Mouse (Mus musculus) lung, embryonic 14.5 days (tissue): ENCODE measurements around the gene Trim66. TPM values are rescaled to one million over a fixed set of nuclear protein-coding genes. Genes with fewer than 3 reads are reported as not detected.
A peak's percentile ranks its signal among the peaks of the same experiment; 100 is the strongest.

ENCODE experiments used
- ATAC-seq: fragments of 200-750 bp; cut with Nextera tagmentation; 2 replicates; pipeline ENCODE4 v1.8.0; 2017; ENCODE audit warnings: mild to moderate bottlenecking, moderate TSS enrichment, moderate library complexity; ENCODE audit not compliant: insufficient read depth
- DNase-seq: peaks from one replicate; pipeline ENCODE4 v3.0.0-alpha.2; 2015
- H3K27ac ChIP-seq: fragments of 300-500 bp; sonication (generic); 2 replicates; pipeline ENCODE4 v1.5.1; 2014; ENCODE audit warnings: low read depth, mild to moderate bottlenecking, moderate library complexity
- H3K27me3 ChIP-seq: fragments of 300-500 bp; sonication (generic); 2 replicates; pipeline ENCODE4 v1.6.1; 2014; ENCODE audit warnings: low read length, control low read depth; ENCODE audit not compliant: insufficient read depth
- H3K36me3 ChIP-seq: fragments of 300-500 bp; sonication (generic); 2 replicates; pipeline ENCODE4 v1.6.1; 2014; ENCODE audit warnings: control low read depth; ENCODE audit not compliant: insufficient read depth
- H3K4me1 ChIP-seq: fragments of 300-500 bp; sonication (generic); 2 replicates; pipeline ENCODE4 v1.6.1; 2014; ENCODE audit warnings: antibody characterized with exemption, control low read depth; ENCODE audit not compliant: insufficient read depth
- H3K4me2 ChIP-seq: fragments of 300-500 bp; sonication (generic); 2 replicates; pipeline ENCODE4 v1.6.1; 2014; ENCODE audit warnings: mild to moderate bottlenecking
- H3K4me3 ChIP-seq: fragments of 300-500 bp; sonication (generic); 2 replicates; pipeline ENCODE4 v1.5.1; 2014; ENCODE audit warnings: low read depth, low read length
- H3K9ac ChIP-seq: fragments of 300-500 bp; sonication (generic); 2 replicates; pipeline ENCODE4 v1.6.1; 2014
- H3K9me3 ChIP-seq: fragments of 300-500 bp; sonication (generic); 2 replicates; pipeline ENCODE4 v1.6.1; 2016; ENCODE audit warnings: low read depth, low read length, control low read depth
- CTCF ChIP-seq: IDR thresholded peaks from 2 replicates; pipeline ENCODE4 v1.5.1; 2016; ENCODE audit warnings: antibody characterized with exemption, low read depth
- WGBS: fragments of 180-500 bp; shearing (Covaris S2); extraction: QIAGEN DNeasy Blood & Tissue Kit; methylation state at CpG from one replicate; pipeline ENCODE4 v1.1.7; 2014; 5-methylcytosine and 5-hydroxymethylcytosine counted together
- polyA plus RNA-seq: library from polyadenylated mRNA; unstranded; fragments of >200 nt; fragmentation: Nextera tagmentation; extraction: Ambion mirVana; gene quantifications from 2 replicates; pipeline ENCODE4 v1.2.1, GENCODE M21; 2014

Trim66 gene
- polyA plus RNA-seq, 1 experiment from 2014 or later: 0.05 TPM

DNA sequence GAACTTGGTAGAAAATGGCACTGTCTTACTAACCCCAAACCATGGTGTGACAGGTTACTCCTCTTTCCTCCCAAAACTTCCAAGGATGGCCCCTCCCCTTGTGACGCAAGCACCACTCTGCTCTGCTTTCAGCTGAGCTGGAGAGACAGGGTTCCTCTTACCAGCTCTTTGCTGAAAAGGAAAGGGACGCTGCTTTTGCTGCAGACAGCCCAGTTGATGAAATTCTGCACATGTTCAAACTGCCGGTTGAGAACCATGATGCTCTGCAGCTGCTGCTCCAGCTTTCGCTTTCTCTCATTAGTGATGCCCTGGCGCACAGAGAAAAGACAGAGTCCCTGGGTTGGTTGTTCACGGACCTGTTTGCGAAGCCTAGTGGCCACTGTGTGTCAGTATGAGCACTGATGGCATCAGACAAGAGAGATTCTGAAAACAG, 27.2 kb downstream of the Trim66 start:
- Histone ChIP-seq H3K9ac (no peak overlapping the region), H3K9me3 (no peaks in the 10 kb centered on the region), H3K27me3 (no peaks in the 10 kb centered on the region), H3K27ac (no peak overlapping the region), H3K4me1 (no peaks in the 10 kb centered on the region), H3K4me3 (no peak overlapping the region), H3K4me2 (no peak overlapping the region), H3K36me3 (no peaks in the 10 kb centered on the region)
- ATAC-seq (peak; percentile 60; the same call in 1 of the 2 replicates), DNase-seq (peak; percentile 47)
- TF ChIP-seq CTCF: peak; percentile 37
- WGBS: 20% methylated on average over 7 of the region's 7 CpGs

DNA sequence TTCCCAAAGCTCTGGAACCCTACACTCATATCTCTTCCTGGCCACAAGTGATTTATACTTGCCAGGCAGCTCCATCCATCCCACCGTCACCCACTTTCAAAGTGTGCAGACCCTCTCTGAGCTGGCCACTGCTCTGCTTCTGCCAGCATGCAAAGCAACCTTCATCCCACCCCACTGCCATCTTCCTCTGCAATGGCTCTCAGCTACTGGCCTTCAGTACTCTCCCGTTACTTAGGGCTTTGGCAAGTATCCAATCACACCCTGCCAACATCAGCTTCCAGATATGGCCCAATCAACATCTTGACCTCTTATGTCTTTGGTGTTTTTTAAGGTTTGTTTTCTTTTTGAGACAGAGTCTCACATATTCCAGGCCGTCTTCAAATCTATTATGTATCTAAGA, 30.0 kb downstream of the Trim66 start:
- DNase-seq (no peak), ATAC-seq (no peak)
- H3K27ac ChIP-seq: no peak overlapping the region
- H3K9me3 ChIP-seq: no peaks in the 10 kb centered on the region
- no peak for TF ChIP-seq CTCF
- no peaks in the 10 kb centered on the region for H3K36me3 ChIP-seq
- H3K4me3 ChIP-seq: no peak overlapping the region
- H3K27me3 ChIP-seq: no peaks in the 10 kb centered on the region
- 53% methylated on average over 3 of the region's 3 CpGs for WGBS
- no peaks in the 10 kb centered on the region for H3K4me1 ChIP-seq
- H3K4me2 ChIP-seq: no peak overlapping the region
- H3K9ac ChIP-seq: no peak overlapping the region

DNA sequence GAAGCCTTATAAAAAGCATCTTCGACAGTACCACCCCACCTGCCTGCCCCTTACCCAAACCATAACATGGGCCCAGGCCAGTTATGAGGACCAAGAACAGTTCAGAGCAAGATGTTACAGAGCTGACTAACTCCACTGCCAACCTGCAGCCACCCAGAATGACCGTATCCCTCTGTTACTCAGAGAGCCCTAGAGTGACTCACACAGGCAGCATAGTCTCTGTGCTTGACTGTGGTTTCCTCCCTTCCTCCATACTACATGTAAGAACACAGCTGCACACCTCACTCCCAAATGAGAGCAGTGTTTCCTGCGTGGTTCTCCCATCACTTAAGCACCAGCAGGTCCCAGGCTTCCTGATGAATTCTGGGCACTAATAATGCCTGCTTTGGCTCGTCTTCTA, 37.2 kb downstream of the Trim66 start:
- Histone ChIP-seq H3K9ac (no peak overlapping the region), H3K36me3 (no peaks in the 10 kb centered on the region), H3K27me3 (no peaks in the 10 kb centered on the region), H3K4me3 (no peak overlapping the region), H3K4me2 (no peak overlapping the region), H3K9me3 (no peaks in the 10 kb centered on the region), H3K4me1 (0 out of 2 replicates have a peak, but pooled peaks cover 2% of the 10 kb centered on the region), H3K27ac (no peak overlapping the region)
- ATAC-seq: no peak
- 70% methylated on average over 4 of the region's 4 CpGs for WGBS
- TF ChIP-seq CTCF: no peak
- no peak for DNase-seq

DNA sequence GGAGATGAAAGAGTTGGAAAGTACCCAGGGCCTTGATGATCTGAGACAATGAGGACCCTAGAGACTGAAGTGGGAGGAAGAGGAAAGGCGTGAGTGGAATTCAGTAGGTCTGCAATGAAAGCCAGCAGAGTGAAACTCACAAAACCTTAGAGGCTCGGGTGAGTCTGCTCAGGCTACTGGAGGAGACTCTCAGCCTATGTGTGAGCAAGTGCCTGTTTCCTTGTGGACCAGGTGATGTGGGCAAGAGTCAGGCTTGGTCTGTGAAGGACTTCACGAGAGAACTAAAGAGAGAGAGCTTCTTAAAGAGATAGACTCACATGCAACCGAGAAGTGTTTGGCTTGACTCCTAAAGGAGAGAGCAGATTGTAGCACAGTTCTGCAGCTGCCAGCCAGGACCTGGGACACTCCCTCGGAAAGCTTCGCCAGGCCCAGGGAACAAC, 39.7 kb downstream of the Trim66 start:
- ATAC-seq (no peak), DNase-seq (no peak)
- Histone ChIP-seq H3K4me3 (no peak overlapping the region), H3K9me3 (no peaks in the 10 kb centered on the region), H3K36me3 (no peaks in the 10 kb centered on the region), H3K9ac (no peak overlapping the region), H3K4me2 (no peak overlapping the region), H3K27ac (no peak overlapping the region), H3K4me1 (0 out of 2 replicates have a peak, but pooled peaks cover 2% of the 10 kb centered on the region), H3K27me3 (no peaks in the 10 kb centered on the region)
- no peak for TF ChIP-seq CTCF
- WGBS: 45% methylated on average over 6 of the region's 6 CpGs

DNA sequence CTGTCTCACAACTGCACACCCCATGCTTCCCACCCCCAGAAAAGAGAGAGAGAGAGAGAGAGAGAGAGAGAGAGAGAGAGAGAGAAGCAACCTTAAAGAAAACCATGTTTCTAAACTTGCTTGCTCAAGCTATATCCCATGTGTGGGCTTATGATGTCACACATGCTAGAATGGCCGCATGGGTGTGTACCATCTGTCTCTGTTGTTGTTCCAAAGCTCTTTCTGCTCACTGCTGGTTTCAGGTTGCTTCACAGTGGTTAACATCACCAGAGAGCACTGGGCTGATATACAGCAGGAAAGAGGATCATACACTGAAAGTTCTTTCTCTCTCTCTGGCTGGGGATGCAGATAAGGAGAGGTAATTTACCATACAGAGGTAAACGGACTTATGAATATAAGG, 40.3 kb downstream of the Trim66 start:
- no peak for DNase-seq
- H3K9ac ChIP-seq: no peak overlapping the region
- no peak overlapping the region for H3K4me2 ChIP-seq
- ATAC-seq: no peak
- 52% methylated on average over 2 of the region's 2 CpGs for WGBS
- no peaks in the 10 kb centered on the region for H3K9me3 ChIP-seq
- no peak for TF ChIP-seq CTCF
- no peak overlapping the region for H3K4me3 ChIP-seq
- H3K27me3 ChIP-seq: no peaks in the 10 kb centered on the region
- H3K27ac ChIP-seq: no peak overlapping the region
- H3K36me3 ChIP-seq: no peaks in the 10 kb centered on the region
- H3K4me1 ChIP-seq: 0 out of 2 replicates have a peak, but pooled peaks cover 2% of the 10 kb centered on the region

DNA sequence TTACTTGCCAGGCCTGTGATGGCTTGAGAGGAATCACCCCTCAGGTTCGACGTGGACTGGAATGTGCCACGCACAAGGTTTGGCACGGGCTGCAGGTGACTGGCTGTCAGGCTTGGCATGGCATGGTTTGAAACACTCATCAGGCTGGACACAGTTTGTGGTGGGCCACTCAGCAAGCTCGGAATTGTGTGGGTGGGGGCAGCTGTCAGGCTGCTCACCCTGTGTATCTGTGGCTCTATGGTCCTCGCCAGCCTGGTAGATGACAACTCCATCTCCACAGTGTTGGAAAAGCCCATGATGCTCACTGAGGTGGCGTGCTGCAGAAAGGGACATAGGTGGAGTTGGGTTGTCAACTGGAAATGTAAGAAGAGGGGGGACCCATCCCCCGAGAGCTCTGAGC, 47.2 kb downstream of the Trim66 start:
- 84% methylated on average over 8 of the region's 8 CpGs for WGBS
- DNase-seq: no peak
- Histone ChIP-seq H3K9me3 (no peaks in the 10 kb centered on the region), H3K4me1 (no peaks in the 10 kb centered on the region), H3K4me2 (no peak overlapping the region), H3K27ac (no peak overlapping the region), H3K36me3 (no peaks in the 10 kb centered on the region), H3K9ac (no peak overlapping the region), H3K4me3 (no peak overlapping the region), H3K27me3 (no peaks in the 10 kb centered on the region)
- TF ChIP-seq CTCF: no peak
- no peak for ATAC-seq

DNA sequence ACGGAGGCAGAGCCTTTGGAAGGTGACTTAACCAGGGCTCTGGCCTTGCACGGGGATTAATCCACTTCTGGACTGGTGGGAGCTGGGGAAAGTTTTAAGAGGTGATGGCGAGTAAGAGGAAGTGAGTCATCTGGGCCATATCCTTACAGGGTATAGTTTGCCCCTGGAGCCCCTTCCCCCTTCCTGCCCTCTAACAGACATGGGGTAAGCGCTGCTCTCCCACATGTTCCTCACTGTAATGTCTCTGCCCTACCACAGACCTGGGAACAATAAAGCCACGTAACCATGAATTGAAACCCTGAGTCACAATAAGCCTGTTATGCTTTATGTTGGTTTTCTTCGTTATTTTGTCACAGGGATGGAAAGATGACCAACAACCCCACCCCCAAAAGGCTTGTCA, 51.4 kb downstream of the Trim66 start:
- Histone ChIP-seq H3K4me3 (no peak overlapping the region), H3K9me3 (no peaks in the 10 kb centered on the region), H3K9ac (no peak overlapping the region), H3K27me3 (no peaks in the 10 kb centered on the region), H3K4me2 (no peak overlapping the region), H3K27ac (no peak overlapping the region), H3K4me1 (no peaks in the 10 kb centered on the region), H3K36me3 (no peaks in the 10 kb centered on the region)
- WGBS: 60% methylated on average over 6 of the region's 6 CpGs
- ATAC-seq (no peak), DNase-seq (no peak)
- TF ChIP-seq CTCF: no peak

DNA sequence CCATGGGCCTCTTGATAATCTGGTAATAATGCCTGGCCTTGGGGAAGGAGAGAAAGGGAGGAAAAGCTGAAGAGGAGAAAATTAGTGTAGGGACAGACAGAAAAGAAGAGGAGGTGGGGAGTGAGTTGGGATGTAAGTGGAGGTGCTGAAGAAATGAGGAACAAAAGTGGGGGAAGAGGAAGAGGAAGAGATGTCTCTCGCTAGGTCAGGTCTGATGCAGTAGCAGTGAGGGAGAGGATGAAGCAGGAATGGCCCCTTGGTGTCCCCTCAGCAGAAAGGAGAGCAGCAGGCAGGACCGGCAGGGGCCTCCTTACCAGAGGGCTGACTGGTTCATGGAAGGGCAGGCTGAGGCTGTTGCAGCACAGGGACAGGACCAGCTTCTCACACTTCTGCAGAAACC, 52.2 kb downstream of the Trim66 start:
- no peak for TF ChIP-seq CTCF
- no peak overlapping the region for H3K27ac ChIP-seq
- DNase-seq (no peak), ATAC-seq (no peak)
- H3K27me3 ChIP-seq: no peaks in the 10 kb centered on the region
- no peaks in the 10 kb centered on the region for H3K9me3 ChIP-seq
- H3K4me3 ChIP-seq: no peak overlapping the region
- no peaks in the 10 kb centered on the region for H3K4me1 ChIP-seq
- no peaks in the 10 kb centered on the region for H3K36me3 ChIP-seq
- no peak overlapping the region for H3K9ac ChIP-seq
- WGBS: 67% methylated on average over 2 of the region's 2 CpGs
- no peak overlapping the region for H3K4me2 ChIP-seq
